Mouse (Mus musculus) right cerebral cortex, adult 2 months (tissue): ENCODE data around the gene Fscn1.

Source experiments
- DNase-seq, 2 experiments: peaks; one replicate each; pipeline ENCODE4 v3.0.0; 2021 to 2022; ENCODE audit warnings: low spot score in 2 of 2

The Fscn1 gene

GRCm38 (mm10) chr5:142935642-142936335, 24.4 kb upstream of the Fscn1 start:
- peak; percentile 76 to 85 for DNase-seq

- DNase-seq = peak; percentile 90 to 92
Observed at GRCm38 (mm10) chr5:142936336-142936719, 23.8 kb upstream of the Fscn1 start.

GRCm38 (mm10) chr5:142937956-142938727, 22.0 kb upstream of the Fscn1 start:
- peak in 1 of 2 experiments; percentile 41 for DNase-seq

GRCm38 (mm10) chr5:142940393-142940792, 19.8 kb upstream of the Fscn1 start:
- DNase-seq = no peak

GRCm38 (mm10) chr5:142944979-142945682, 15.0 kb upstream of the Fscn1 start:
- DNase-seq = no peak

- no peak for DNase-seq
Observed at GRCm38 (mm10) chr5:142947460-142947859, 12.7 kb upstream of the Fscn1 start.

- DNase-seq = no peak
Observed at GRCm38 (mm10) chr5:142949580-142949979, 10.6 kb upstream of the Fscn1 start.

GRCm38 (mm10) chr5:142950405-142950804, 9.7 kb upstream of the Fscn1 start:
- DNase-seq = no peak

- no peak for DNase-seq
Observed at GRCm38 (mm10) chr5:142953641-142954040, 6.5 kb upstream of the Fscn1 start.

- DNase-seq = no peak
Observed at GRCm38 (mm10) chr5:142956956-142957703, 3.0 kb upstream of the Fscn1 start.

- DNase-seq = no peak
Observed at GRCm38 (mm10) chr5:142958464-142958863, 1.7 kb upstream of the Fscn1 start.

- no peak for DNase-seq
Observed at GRCm38 (mm10) chr5:142959156-142959555, 987 bp upstream of the Fscn1 start.

GRCm38 (mm10) chr5:142960775-142961271, 680 bp downstream of the Fscn1 start:
- DNase-seq = peak in 1 of 2 experiments; percentile 52

- no peak for DNase-seq
Observed at GRCm38 (mm10) chr5:142961398-142961880, 1.3 kb downstream of the Fscn1 start.

GRCm38 (mm10) chr5:142961881-142962443, 1.8 kb downstream of the Fscn1 start:
- DNase-seq = no peak

GRCm38 (mm10) chr5:142962444-142962961, 2.4 kb downstream of the Fscn1 start:
- DNase-seq = no peak

GRCm38 (mm10) chr5:142963003-142963704, 3.0 kb downstream of the Fscn1 start:
- peak; percentile 74 to 78 for DNase-seq

GRCm38 (mm10) chr5:142963705-142964494, 3.8 kb downstream of the Fscn1 start:
- peak; percentile 85 to 88 for DNase-seq

- no peak for DNase-seq
Observed at GRCm38 (mm10) chr5:142964650-142965049, 4.5 kb downstream of the Fscn1 start.
